Comparison of ENCODE assay signal across 8 mouse cellular contexts in the genomic region with DNA sequence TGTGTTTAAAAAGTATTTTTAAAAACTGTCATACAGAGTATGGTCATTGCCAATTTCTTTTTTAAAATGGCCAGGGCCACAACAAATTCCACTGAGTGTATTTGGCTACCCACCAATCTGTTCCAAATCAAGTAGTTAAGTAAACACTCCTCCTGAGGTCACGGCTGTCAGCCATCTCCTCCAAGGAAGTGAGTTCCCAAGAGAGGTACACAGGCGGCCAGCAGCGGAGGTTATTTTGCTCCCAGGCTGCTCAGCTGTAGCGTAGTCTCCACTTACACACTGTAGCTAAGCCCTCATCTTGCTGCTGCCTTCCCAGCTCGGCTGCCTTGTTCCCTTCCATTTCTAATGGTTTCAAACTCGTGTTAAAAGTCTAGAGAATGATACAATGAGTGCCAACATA. TPM values are rescaled to one million over a fixed set of nuclear protein-coding genes. Genes with fewer than 3 reads are reported as not detected.
A peak's percentile ranks its signal among the peaks of the same experiment; 100 is the strongest.
DNase-seq lines count a peak whose midpoint lies in the region; TF ChIP-seq lines count a peak whose summit lies in the region.

No protein-coding gene starts in this region.

- no peak for TF ChIP-seq CTCF in left cerebral cortex, adult 2 months (IDR thresholded peaks at IDR 0.05)

- no peaks in the 10 kb centered on the region for H3K27me3 ChIP-seq in embryonic facial prominence, embryonic 10.5 days (replicated peaks; ENCODE audit: low read depth, poor library complexity, severe bottlenecking)

- peaks cover 13% of the 10 kb centered on the region; the same call in 1 of the 2 replicates for H3K36me3 ChIP-seq in embryonic facial prominence, embryonic 10.5 days (replicated peaks)

- no peak overlapping the region for H3K4me3 ChIP-seq in embryonic facial prominence, embryonic 10.5 days
- H3K4me3 ChIP-seq in left cerebral cortex, adult 2 months = no peak overlapping the region

- H3K4me1 ChIP-seq in embryonic facial prominence, embryonic 10.5 days = peaks cover 31% of the 10 kb centered on the region

- H3K27ac ChIP-seq in embryonic facial prominence, embryonic 10.5 days (replicated peaks) = no peak overlapping the region
- H3K27ac ChIP-seq in left cerebral cortex, adult 2 months = no peak overlapping the region

- no peaks in the 10 kb centered on the region for H3K9me3 ChIP-seq in embryonic facial prominence, embryonic 10.5 days

- peak; percentile 55 for DNase-seq in 3T3-L1 (ENCODE audit: low read depth, low spot score)
- DNase-seq in embryonic facial prominence, embryonic 10.5 days (ENCODE audit: low spot score) = peak; percentile 60
- peak; percentile 68 to 70 for DNase-seq in heart, postnatal 10 days
- peak; percentile 84 to 87 for DNase-seq in lung, adult 18-20 months
- DNase-seq in frontal cortex, postnatal 14 days (ENCODE audit: low spot score in 2 of 2) = no peak
- DNase-seq in retina, embryonic 14.5 days (ENCODE audit: low spot score) = no peak
- no peak for DNase-seq in layer of hippocampus, adult 11-12 months (ENCODE audit: low spot score)
- no peak for DNase-seq in left cerebral cortex, adult 2 months (ENCODE audit: extremely low spot score in 1 of 2, low spot score in 2 of 2)

- intact Hi-C loops in heart, postnatal 10 days (cut with DNase I) = no loop called here
- intact Hi-C loops in left cerebral cortex, adult 2 months (cut with DNase I) = no loop called here

- 36% methylated on average over 6 of the region's 6 CpGs for WGBS in embryonic facial prominence, embryonic 10.5 days

RNA-seq across cellular contexts. Expression of gene Ehd4, which starts 51.5 kb away (rescaled TPM):
- 25.9 and 26.3 TPM in 2 replicates for polyA plus RNA-seq in embryonic facial prominence, embryonic 10.5 days (2016; fragmentation: Nextera tagmentation; extraction: Ambion mirVana)
- total RNA-seq in heart, postnatal 10 days (2021) = 100 to 1,000 TPM; 514 to 538 TPM
- 10 to 100 TPM; 12.1 to 15.0 TPM for total RNA-seq in left cerebral cortex, adult 2 months (2021)

Comparison
In these comparisons a context has a peak if more than half of its experiments do, and no peak if none do; other contexts are left out.
1. DNase-seq: peak in 3T3-L1 (single experiment), embryonic facial prominence, embryonic 10.5 days (single experiment), heart, postnatal 10 days (2 of 2) and lung, adult 18-20 months (2 of 2); none in frontal cortex, postnatal 14 days (0 of 2), retina, embryonic 14.5 days (single experiment), layer of hippocampus, adult 11-12 months (single experiment) and left cerebral cortex, adult 2 months (0 of 2).
2. RNA of gene Ehd4, which starts 51.5 kb away (total RNA-seq): 514 to 538 TPM in heart, postnatal 10 days; 12.1 to 15.0 TPM in left cerebral cortex, adult 2 months; every median in the first group is over 10 times any median in the second.